Mouse (Mus musculus) gastrocnemius, adult 8-10 months (tissue): ENCODE measurements around the gene Gpr173. TPM values are rescaled to one million over a fixed set of nuclear protein-coding genes. Genes with fewer than 3 reads are reported as not detected.

ENCODE experiments used
- DNase-seq, 2 experiments: peaks; one replicate each; pipeline ENCODE4 v3.0.0; 2022; ENCODE audit warnings: low spot score in 2 of 2
- total RNA-seq, 4 experiments: library from RNA; stranded (reverse); gene quantifications; 2 replicates each; pipeline ENCODE4 v1.2.4; 2022

Gpr173 gene
- total RNA-seq, 4 experiments from 2014 or later = 0.04 to 0.65 (median 0.24) TPM

DNA sequence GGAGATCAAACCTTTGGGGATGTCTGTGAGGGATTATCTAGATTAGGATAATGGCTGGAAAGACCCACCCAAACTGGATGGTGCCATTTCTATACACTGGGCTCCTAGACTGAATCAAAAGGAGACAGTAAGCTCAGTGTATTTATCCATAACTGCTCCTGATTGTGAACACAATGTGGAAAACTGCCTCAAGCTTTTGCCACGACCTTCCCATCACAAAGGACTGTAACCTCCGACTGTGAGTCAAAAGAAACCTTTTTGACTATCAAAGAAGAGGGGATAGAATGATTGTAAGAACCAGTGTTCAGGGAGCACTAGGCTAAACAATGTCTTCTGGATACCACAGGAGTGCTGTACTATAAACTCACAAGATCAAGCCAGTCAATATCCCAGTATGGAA lies 62.3 kb downstream of the Gpr173 start:
- DNase-seq = no peak

Other genes with a start within 250 kb of the Gpr173 start
- 10 to 100 TPM; 13.0 to 24.4 (median 16.3) TPM for gene Iqsec2, start 224.4 kb downstream of the Gpr173 start, total RNA-seq
- 10 to 100 TPM; 17.0 to 30.6 (median 23.6) TPM for gene Kdm5c, start 135.7 kb downstream of the Gpr173 start, total RNA-seq
- 1 to 10 TPM; 1.2 to 4.0 (median 2.4) TPM for gene Kantr, start 41.2 kb downstream of the Gpr173 start, total RNA-seq
- 10 to 100 TPM in 3 of 4 experiments, 1 to 10 TPM in 1; 7.2 to 15.3 (median 12.2) TPM for gene Tspyl2, start 26.3 kb downstream of the Gpr173 start, total RNA-seq
- not detected for gene Cldn34a, start 194.6 kb upstream of the Gpr173 start, total RNA-seq